Mouse (Mus musculus) testis, adult 2 months (tissue): ENCODE results near the gene Fsd1.

Source experiments
- CTCF ChIP-seq: fragments of 200-500 bp; IDR thresholded peaks from 2 replicates; pipeline ENCODE4 v1.5.1; 2012; ENCODE audit warnings: low read depth, mild to moderate bottlenecking, inconsistent platforms, low read length, moderate library complexity; ENCODE audit not compliant: control insufficient read depth, insufficient read depth, insufficient replicate concordance
- POLR2A ChIP-seq: fragments of 200-500 bp; IDR thresholded peaks from 2 replicates; pipeline ENCODE4 v1.6.1; 2012; ENCODE audit warnings: low read depth, mild to moderate bottlenecking, inconsistent platforms, low read length, moderate library complexity; ENCODE audit not compliant: control insufficient read depth

- no peak for TF ChIP-seq CTCF
- no peak for TF ChIP-seq POLR2A
Observed at GRCm38 (mm10) chr17:56009962-56010240, 23.6 kb downstream of the Fsd1 start.
